Mouse (Mus musculus) ES-Bruce4 (cell line): ENCODE measurements around the gene Nudt15.

Source experiments
- EP300 ChIP-seq: IDR thresholded peaks from 2 replicates; pipeline ENCODE4 v1.6.1; 2011; ENCODE audit warnings: low read depth, low read length; ENCODE audit not compliant: insufficient read depth
- POLR2A ChIP-seq: IDR thresholded peaks from one replicate; pipeline ENCODE4 v1.8.1; 2011; ENCODE audit warnings: low read length; ENCODE audit not compliant: insufficient read depth

GRCm38 (mm10) chr14:73475506-73475905 is 72.5 kb downstream of the Nudt15 start:
- TF ChIP-seq POLR2A (no peak), EP300 (no peak)
